Mouse (Mus musculus) thymus, postnatal 10 days (tissue): Measurements from ENCODE around the gene Tsen54.

Experiments used
- DNase-seq, 2 experiments: peaks; one replicate each; pipeline ENCODE4 v3.0.0; 2021; ENCODE audit warnings: low spot score in 2 of 2

Tsen54 gene

GRCm38 (mm10) chr11:115859143-115859945 is 44.8 kb downstream of the Tsen54 start:
- peak; percentile 67 to 89 for DNase-seq

GRCm38 (mm10) chr11:115863895-115864294 is 49.4 kb downstream of the Tsen54 start:
- no peak for DNase-seq

GRCm38 (mm10) chr11:115869393-115869792 is 54.9 kb downstream of the Tsen54 start:
- DNase-seq, result no peak

GRCm38 (mm10) chr11:115872437-115872836 is 57.9 kb downstream of the Tsen54 start:
- no peak for DNase-seq
